Mouse (Mus musculus) limb, embryonic 14.5 days (tissue): ENCODE data around the gene 4930522H14Rik. TPM values are rescaled to one million over a fixed set of nuclear protein-coding genes. Genes with fewer than 3 reads are reported as not detected.

Source experiments
- ATAC-seq: fragments of 200-750 bp; cut with Nextera tagmentation; 2 replicates; pipeline ENCODE4 v1.8.0; 2017; ENCODE audit warnings: low read depth, moderate number of reproducible peaks, moderate TSS enrichment; ENCODE audit not compliant: low FRiP score
- DNase-seq: peaks from one replicate; pipeline ENCODE4 v3.0.0-alpha.2; 2015; ENCODE audit warnings: low spot score
- H3K27ac ChIP-seq: fragments of 300-500 bp; sonication (generic); replicated peaks from 2 replicates; pipeline ENCODE4 v1.5.1; 2014; ENCODE audit warnings: low read depth, mild to moderate bottlenecking, low read length, moderate library complexity, mixed read lengths
- H3K27me3 ChIP-seq: fragments of 300-500 bp; sonication (generic); 2 replicates; pipeline ENCODE4 v1.6.1; 2014; ENCODE audit warnings: low read length, mixed read lengths; ENCODE audit not compliant: control insufficient read depth, insufficient read depth
- H3K36me3 ChIP-seq: fragments of 300-500 bp; sonication (generic); 2 replicates; pipeline ENCODE4 v1.6.1; 2014; ENCODE audit warnings: mild to moderate bottlenecking, low read length, moderate library complexity, mixed read lengths; ENCODE audit not compliant: control insufficient read depth, insufficient read depth
- H3K4me1 ChIP-seq: fragments of 300-500 bp; sonication (generic); 2 replicates; pipeline ENCODE4 v1.6.1; 2014; ENCODE audit warnings: antibody characterized with exemption, low read length, mixed read lengths; ENCODE audit not compliant: control insufficient read depth, insufficient read depth
- H3K4me2 ChIP-seq: fragments of 300-500 bp; sonication (generic); replicated peaks from 2 replicates; pipeline ENCODE4 v1.6.1; 2014; ENCODE audit warnings: low read depth, mild to moderate bottlenecking, low read length, moderate library complexity; ENCODE audit not compliant: severe bottlenecking
- H3K4me3 ChIP-seq: fragments of 300-500 bp; sonication (generic); replicated peaks from 2 replicates; pipeline ENCODE4 v1.5.1; 2014; ENCODE audit warnings: low read length
- H3K9ac ChIP-seq: fragments of 300-500 bp; sonication (generic); 2 replicates; pipeline ENCODE4 v1.6.1; 2014; ENCODE audit warnings: mild to moderate bottlenecking, low read depth, low read length, moderate library complexity; ENCODE audit not compliant: severe bottlenecking
- H3K9me3 ChIP-seq: fragments of 300-500 bp; sonication (generic); 2 replicates; pipeline ENCODE4 v1.6.1; 2016; ENCODE audit warnings: low read length; ENCODE audit not compliant: control insufficient read depth
- POLR2A ChIP-seq: fragments of 200-500 bp; IDR thresholded peaks from 2 replicates; pipeline ENCODE4 v1.8.0; 2012; ENCODE audit warnings: inconsistent platforms, mild to moderate bottlenecking, moderate library complexity, borderline replicate concordance; ENCODE audit not compliant: insufficient read depth, insufficient read length; ENCODE audit errors: extremely low read depth
- WGBS: fragments of 180-500 bp; shearing (Covaris S2); extraction: QIAGEN DNeasy Blood & Tissue Kit; methylation state at CpG from one replicate; pipeline ENCODE4 v1.1.7; 2014; 5-methylcytosine and 5-hydroxymethylcytosine counted together
- polyA plus RNA-seq, 2 experiments: library from polyadenylated mRNA; depleted of rRNA in 1 of 2; stranded (reverse) in 1 of 2; unstranded in 1 of 2; fragments of >200 nt; fragmentation: Nextera tagmentation in 1 of 2; extraction: Ambion mirVana in 1 of 2; gene quantifications; 2 replicates each; pipeline versions ENCODE4 v1.2.1 to v1.2.3; 2012 to 2014

The 4930522H14Rik gene
- polyA plus RNA-seq, 2 experiments, result not detected

- 76% methylated on average over 15 of the region's 15 CpGs for WGBS
- Histone ChIP-seq H3K9me3 (no peaks in the 10 kb centered on the region), H3K4me3 (no peak overlapping the region), H3K27ac (no peak overlapping the region), H3K4me1 (no peaks in the 10 kb centered on the region), H3K36me3 (no peaks in the 10 kb centered on the region), H3K9ac (no peak overlapping the region), H3K4me2 (no peak overlapping the region), H3K27me3 (no peaks in the 10 kb centered on the region)
- DNase-seq (no peak), ATAC-seq (no peak)
- TF ChIP-seq POLR2A, result no peak
These were observed 766 bp downstream of the 4930522H14Rik start for GRCm38 (mm10) chr4:109530245-109530816.

- ATAC-seq, result no peak
- 8% methylated on average over 5 of the region's 5 CpGs for WGBS
- TF ChIP-seq POLR2A, result no peak
These were observed 26.2 kb downstream of the 4930522H14Rik start for GRCm38 (mm10) chr4:109504885-109505284.

GRCm38 (mm10) chr4:109498476-109498875 is 32.6 kb downstream of the 4930522H14Rik start:
- Histone ChIP-seq H3K27me3 (no peaks in the 10 kb centered on the region), H3K4me2 (no peak overlapping the region), H3K27ac (no peak overlapping the region), H3K36me3 (no peaks in the 10 kb centered on the region), H3K9ac (no peak overlapping the region), H3K4me3 (no peak overlapping the region), H3K4me1 (no peaks in the 10 kb centered on the region), H3K9me3 (no peaks in the 10 kb centered on the region)
- DNase-seq, result no peak
- no peak for ATAC-seq
- WGBS, result 49% methylated on average over 11 of the region's 11 CpGs
- TF ChIP-seq POLR2A, result no peak

More at GRCm38 (mm10) chr4:109504885-109505284, 26.2 kb downstream of the 4930522H14Rik start:
- Histone ChIP-seq H3K4me3 (no peak overlapping the region), H3K4me2 (no peak overlapping the region), H3K9me3 (no peaks in the 10 kb centered on the region), H3K27ac (no peak overlapping the region), H3K27me3 (no peaks in the 10 kb centered on the region), H3K9ac (no peak overlapping the region), H3K36me3 (no peaks in the 10 kb centered on the region), H3K4me1 (no peaks in the 10 kb centered on the region)
- peak; percentile 67 for DNase-seq

- no peaks in the 10 kb centered on the region for H3K36me3 ChIP-seq
- H3K4me1 ChIP-seq, result no peaks in the 10 kb centered on the region
- no peak overlapping the region for H3K4me2 ChIP-seq
- H3K9ac ChIP-seq, result no peak overlapping the region
- no peak for ATAC-seq
- H3K27ac ChIP-seq, result no peak overlapping the region
- no peak overlapping the region for H3K4me3 ChIP-seq
- TF ChIP-seq POLR2A, result no peak
- H3K9me3 ChIP-seq, result no peaks in the 10 kb centered on the region
- no peaks in the 10 kb centered on the region for H3K27me3 ChIP-seq
- DNase-seq, result no peak
These were observed 37.5 kb downstream of the 4930522H14Rik start for GRCm38 (mm10) chr4:109493581-109493980.

GRCm38 (mm10) chr4:109488812-109489211 is 42.3 kb downstream of the 4930522H14Rik start:
- Histone ChIP-seq H3K27me3 (no peaks in the 10 kb centered on the region), H3K4me2 (no peak overlapping the region), H3K9ac (no peak overlapping the region), H3K36me3 (no peaks in the 10 kb centered on the region), H3K4me1 (no peaks in the 10 kb centered on the region), H3K4me3 (no peak overlapping the region), H3K27ac (no peak overlapping the region), H3K9me3 (no peaks in the 10 kb centered on the region)
- ATAC-seq (no peak), DNase-seq (no peak)
- 63% methylated on average over 1 of the region's 1 CpGs for WGBS
- TF ChIP-seq POLR2A, result no peak

GRCm38 (mm10) chr4:109484621-109485020 is 46.5 kb downstream of the 4930522H14Rik start, which contains the start of gene Rnf11:
TSS of gene Rnf11 (minus strand) at chr4:109484728.
- 69% methylated on average over 3 of the region's 3 CpGs for WGBS
- Histone ChIP-seq H3K36me3 (no peaks in the 10 kb centered on the region), H3K4me1 (no peaks in the 10 kb centered on the region), H3K27me3 (no peaks in the 10 kb centered on the region), H3K4me2 (no peak within 1 kb of the TSS), H3K4me3 (no peak within 1 kb of the TSS), H3K9ac (no peak within 1 kb of the TSS), H3K27ac (no peak within 1 kb of the TSS), H3K9me3 (no peaks in the 10 kb centered on the region)
- ATAC-seq (no peak), DNase-seq (no peak)
- TF ChIP-seq POLR2A, result no peak
